Mouse (Mus musculus) ES-E14 (cell line): Measurements from ENCODE around the gene Slc6a6. TPM values are rescaled to one million over a fixed set of nuclear protein-coding genes. Genes with fewer than 3 reads are reported as not detected.

ENCODE experiments used
- DNase-seq: peaks from one replicate; pipeline ENCODE4 v3.0.0-alpha.2; 2013; ENCODE audit warnings: low read depth, low spot score
- H3K27ac ChIP-seq: 2 replicates; pipeline ENCODE4 v1.5.1; 2012; ENCODE audit warnings: low read depth, mild to moderate bottlenecking, low read length, moderate library complexity, mixed read lengths; ENCODE audit not compliant: poor library complexity, insufficient read depth, severe bottlenecking
- H3K36me3 ChIP-seq: 2 replicates; pipeline ENCODE4 v1.6.1; 2012; ENCODE audit warnings: mild to moderate bottlenecking, low read length, moderate library complexity, mixed read lengths; ENCODE audit not compliant: control insufficient read depth, poor library complexity, insufficient read depth, severe bottlenecking
- H3K4me1 ChIP-seq, 2 experiments: fragments of 150-350 bp in 1 of 2; sonication (generic) in 1 of 2; 2 replicates each; pipeline ENCODE4 v1.6.1; 2012; ENCODE audit warnings: low read length in 2 of 2, mild to moderate bottlenecking in 1 of 2, mixed read lengths in 1 of 2; ENCODE audit not compliant: control insufficient read depth in 2 of 2, insufficient read depth in 2 of 2, poor library complexity in 1 of 2
- H3K4me3 ChIP-seq, 2 experiments: fragments of 150-350 bp in 1 of 2; sonication (generic) in 1 of 2; 2 replicates each; pipeline ENCODE4 v1.5.1; 2012; ENCODE audit warnings: low read length in 2 of 2, low read depth in 1 of 2, mild to moderate bottlenecking in 1 of 2, mixed read lengths in 1 of 2; ENCODE audit not compliant: insufficient read depth in 1 of 2, poor library complexity in 1 of 2, severe bottlenecking in 1 of 2
- H3K9ac ChIP-seq: 2 replicates; pipeline ENCODE4 v1.6.1; 2012; ENCODE audit warnings: low read depth, mild to moderate bottlenecking, low read length, mixed read lengths; ENCODE audit not compliant: poor library complexity, insufficient read depth, severe bottlenecking
- H3K9me3 ChIP-seq: fragments of 150-350 bp; sonication (generic); 2 replicates; pipeline ENCODE4 v1.6.1; 2012; ENCODE audit warnings: low read depth, mild to moderate bottlenecking, low read length; ENCODE audit not compliant: control insufficient read depth, insufficient read depth
- CHD2 ChIP-seq: IDR thresholded peaks from 2 replicates; pipeline ENCODE4 v1.6.1; 2014; ENCODE audit warnings: mild to moderate bottlenecking, low read depth, low read length, inconsistent platforms
- HCFC1 ChIP-seq: IDR thresholded peaks from 2 replicates; pipeline ENCODE4 v1.6.1; 2012; ENCODE audit warnings: low read length, inconsistent platforms, borderline replicate concordance; ENCODE audit not compliant: insufficient read depth
- MAFK ChIP-seq: IDR thresholded peaks from 2 replicates; pipeline ENCODE4 v1.6.1; 2014; ENCODE audit warnings: mild to moderate bottlenecking, low read depth, low read length, inconsistent platforms; ENCODE audit not compliant: insufficient read depth
- ZC3H11A ChIP-seq: IDR thresholded peaks from 2 replicates; pipeline ENCODE4 v1.6.1; 2012; ENCODE audit warnings: low read depth, mild to moderate bottlenecking, inconsistent platforms, low read length, borderline replicate concordance
- ZNF384 ChIP-seq: IDR thresholded peaks from 2 replicates; pipeline ENCODE4 v1.6.1; 2012; ENCODE audit warnings: low read depth, low read length, inconsistent platforms
- in situ Hi-C, 2 experiments: fragments of 600-800 bp; cut with MboI; formaldehyde crosslinking; loops; one replicate each; pipeline ENCODE4 v1.15.1; 2025; ENCODE audit warnings: low sequenced_read_pairs in 2 of 2, inconsistent platforms in 1 of 2; ENCODE audit not compliant: unreplicated experiment in 2 of 2
- total RNA-seq: library from RNA; depleted of rRNA; stranded (reverse); fragments of 300-350 nt; gene quantifications from 2 replicates; pipeline ENCODE4 v1.2.3, GENCODE M21; 2012

Slc6a6 gene
- total RNA-seq, 1 experiment = 150 TPM

DNA sequence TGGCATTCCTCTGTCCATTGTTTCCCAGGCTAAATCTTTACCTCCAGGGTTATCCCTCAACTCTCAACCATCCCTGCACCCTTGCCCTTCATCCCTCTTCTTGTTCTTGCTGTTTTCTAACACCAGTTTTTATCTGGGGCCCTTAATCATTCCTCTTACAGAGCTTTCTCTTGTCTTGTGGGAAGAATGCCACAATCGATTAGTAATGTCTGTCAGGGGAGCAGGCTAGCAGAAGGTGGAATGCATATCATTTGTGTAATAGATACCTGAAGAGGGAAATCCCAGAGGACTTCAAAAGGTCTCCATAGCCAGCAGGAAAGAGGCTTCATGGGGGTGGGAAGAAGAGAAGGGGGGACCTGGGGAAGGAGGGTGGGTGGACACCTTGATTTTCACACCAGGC is 20.6 kb downstream of the Slc6a6 start:
- Histone ChIP-seq H3K9ac (no peak overlapping the region), H3K4me3 (no peak overlapping the region), H3K36me3 (peaks cover 18% of the 10 kb centered on the region), H3K4me1 (peaks cover 23 to 45% of the 10 kb centered on the region in 2 experiments), H3K27ac (no peak overlapping the region; the same call in 1 of the 2 replicates), H3K9me3 (no peaks in the 10 kb centered on the region)
- no peak for DNase-seq
- TF ChIP-seq ZNF384 (no peak), CHD2 (no peak), ZC3H11A (no peak), MAFK (no peak), HCFC1 (no peak)
- in situ Hi-C loops = no loop called here

DNA sequence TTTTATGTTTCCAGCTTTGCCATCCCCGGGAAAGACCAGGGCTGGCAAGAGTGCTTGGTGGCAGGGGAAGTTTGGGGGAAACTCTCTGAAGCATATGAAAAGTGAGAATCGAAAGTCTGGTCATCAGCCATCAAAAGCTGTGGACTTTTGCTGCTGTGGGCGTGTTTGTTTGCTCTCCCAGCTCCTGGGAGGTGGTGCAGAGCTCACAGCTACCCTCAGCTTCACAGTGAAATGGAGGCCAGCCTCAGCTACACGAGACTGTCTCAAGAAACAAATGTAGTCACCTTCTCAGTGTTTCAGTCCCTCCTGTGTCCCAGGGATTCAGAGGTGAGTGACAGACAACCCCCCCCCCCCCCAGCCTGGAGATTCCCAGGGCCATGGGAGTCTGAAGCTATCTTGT is 21.8 kb downstream of the Slc6a6 start:
- H3K9ac ChIP-seq = no peak overlapping the region
- peaks cover 18 to 48% of the 10 kb centered on the region in 2 experiments for H3K4me1 ChIP-seq
- H3K27ac ChIP-seq = peak overlapping the region; percentile 12; the same call in 1 of the 2 replicates
- no peak overlapping the region for H3K4me3 ChIP-seq
- DNase-seq = no peak
- in situ Hi-C loops = no loop called here
- no peak for TF ChIP-seq ZNF384
- no peak for TF ChIP-seq ZC3H11A
- TF ChIP-seq MAFK = no peak
- no peak for TF ChIP-seq HCFC1
- no peak for TF ChIP-seq CHD2
- H3K9me3 ChIP-seq = no peaks in the 10 kb centered on the region
- peaks cover 12% of the 10 kb centered on the region; the same call in 1 of the 2 replicates for H3K36me3 ChIP-seq

DNA sequence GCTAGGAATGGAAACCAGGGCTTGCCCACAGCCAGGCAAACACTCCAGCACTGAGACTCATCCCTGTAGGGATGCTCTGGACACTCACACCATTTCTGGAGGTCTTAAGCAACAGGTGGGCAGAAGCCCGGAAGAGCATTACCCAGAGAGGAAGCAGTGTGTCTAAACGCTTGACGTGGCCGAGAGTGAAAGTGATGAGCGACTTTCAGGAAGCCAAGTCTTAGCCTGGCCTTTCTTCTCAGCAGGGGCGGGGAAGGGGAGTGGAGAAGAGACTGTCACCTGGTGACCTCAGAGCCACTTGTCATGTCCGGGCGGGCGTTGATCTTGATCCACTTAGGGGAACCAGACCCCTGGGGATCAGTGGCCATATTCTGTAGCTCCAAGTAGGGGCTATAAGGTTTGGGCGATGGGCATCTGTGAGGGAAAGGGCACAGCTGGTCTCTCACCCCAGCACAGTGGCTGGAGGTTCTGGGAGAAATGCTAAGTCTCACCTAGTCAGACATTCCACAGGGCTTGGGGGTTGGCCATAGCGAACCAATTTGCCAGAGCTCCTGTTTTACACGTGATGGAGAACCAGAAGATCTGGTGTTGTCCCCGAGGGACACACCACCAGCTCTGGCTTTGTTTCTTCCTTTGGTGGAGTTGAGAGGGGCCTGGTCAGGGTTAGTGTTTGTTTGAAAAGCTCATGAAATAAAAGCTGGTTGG is 22.4 kb downstream of the Slc6a6 start:
- in situ Hi-C loops = no loop called here
- peak overlapping the region; percentile 12; the same call in 1 of the 2 replicates for H3K27ac ChIP-seq
- no peak for TF ChIP-seq ZNF384
- TF ChIP-seq CHD2 = no peak
- no peak for TF ChIP-seq ZC3H11A
- no peak for TF ChIP-seq MAFK
- no peak for TF ChIP-seq HCFC1
- no peak for DNase-seq
- H3K4me3 ChIP-seq = peak overlapping the region in 1 of 2 experiments; percentile 2; a peak in 1 of 4 replicates
- H3K4me1 ChIP-seq = peaks cover 18 to 49% of the 10 kb centered on the region in 2 experiments
- H3K36me3 ChIP-seq = peaks cover 11% of the 10 kb centered on the region; the same call in 1 of the 2 replicates
- H3K9me3 ChIP-seq = no peaks in the 10 kb centered on the region
- H3K9ac ChIP-seq = no peak overlapping the region

DNA sequence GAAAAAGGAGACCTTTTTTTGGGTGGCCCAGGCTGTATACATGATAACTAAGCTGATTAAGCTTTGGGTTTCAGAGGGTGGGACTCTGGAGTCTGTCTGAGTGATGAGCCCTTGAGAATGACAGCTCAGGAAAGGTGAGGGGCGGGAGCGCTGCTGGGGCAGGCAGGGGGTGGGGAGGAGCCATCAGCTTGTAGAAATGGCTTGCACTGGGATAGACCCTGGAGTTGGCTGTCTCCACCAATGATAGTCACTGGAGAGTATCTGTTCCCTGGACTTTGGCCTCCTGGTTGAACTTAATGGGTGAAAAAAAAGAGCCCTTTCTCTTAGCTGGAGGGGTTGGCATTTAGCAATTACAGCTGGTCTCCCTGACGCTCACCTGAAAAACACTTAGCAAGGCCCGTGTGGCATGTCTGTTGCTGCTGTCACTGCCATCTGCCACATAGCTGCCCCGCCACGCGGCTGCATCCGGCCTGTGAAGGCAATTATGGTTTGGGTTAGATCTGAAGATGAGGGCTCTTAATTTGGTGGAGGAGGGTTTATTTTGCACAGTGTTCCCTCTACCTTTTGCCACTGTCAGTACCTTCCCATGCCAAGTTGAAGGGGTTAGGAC is 23.5 kb downstream of the Slc6a6 start:
- Histone ChIP-seq H3K27ac (no peak overlapping the region; the same call in 1 of the 2 replicates), H3K4me3 (no peak overlapping the region), H3K9ac (no peak overlapping the region), H3K9me3 (no peaks in the 10 kb centered on the region), H3K4me1 (peaks cover 19 to 52% of the 10 kb centered on the region in 2 experiments), H3K36me3 (peaks cover 14% of the 10 kb centered on the region; the same call in 1 of the 2 replicates)
- DNase-seq = no peak
- TF ChIP-seq CHD2 (no peak), HCFC1 (no peak), ZNF384 (no peak), MAFK (no peak), ZC3H11A (no peak)
- in situ Hi-C loops = no loop called here
